16 mouse cellular contexts compared by ENCODE assay signal in the genomic region with DNA sequence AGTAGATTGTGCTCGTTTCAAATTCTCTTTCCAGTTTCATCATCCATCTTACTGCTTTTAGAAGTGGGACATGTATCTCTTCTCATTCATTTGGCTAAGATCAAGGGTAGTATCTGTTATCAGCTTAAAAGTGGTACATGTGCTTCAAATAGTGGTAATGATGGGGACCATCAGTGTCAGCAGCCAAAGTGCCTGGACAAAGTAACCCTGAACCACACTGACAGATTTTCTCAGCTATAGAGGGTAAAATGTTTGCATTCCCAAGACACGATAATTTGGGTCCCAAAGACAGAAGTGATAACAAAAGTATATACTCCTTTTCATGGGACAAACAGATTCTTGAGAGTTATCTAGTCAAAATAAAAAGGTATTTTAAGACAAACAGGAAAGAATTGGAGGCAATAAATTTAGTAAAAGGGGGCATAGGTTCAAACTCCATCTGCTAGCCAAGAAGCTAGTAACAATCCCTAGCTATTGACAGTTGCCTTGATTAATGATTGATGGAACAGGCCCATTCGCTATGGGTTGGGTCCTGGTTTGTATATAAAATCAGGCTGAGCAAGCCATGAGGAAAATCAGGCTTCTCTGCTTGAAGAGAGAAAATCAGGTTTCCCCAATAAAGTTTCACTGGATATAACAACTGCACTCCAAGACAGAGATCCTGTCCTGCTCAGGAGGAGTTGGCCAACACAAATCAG.
"Had no signal": no experiment of that assay in that cellular context is flagged by ENCODE, and none has a peak within 500 bp of the region (broad histone marks: within the 10 kb centered on the region; RNA-seq: fewer than 3 reads in every experiment).

No protein-coding gene starts in this region.

- ATAC-seq: lung, postnatal 0 days; midbrain, embryonic 13.5 days; midbrain, embryonic 15.5 days had no signal

- DNase-seq: lung, adult 2 months; lung, postnatal 14 days; lung, postnatal 36 days; right cerebral cortex, postnatal 14 days; thymus, adult 2 months; thymus, postnatal 36 days had no signal

- H3K9ac ChIP-seq: lung, embryonic 15.5 days; midbrain, embryonic 13.5 days; midbrain, embryonic 15.5 days; neural tube, embryonic 12.5 days; stomach, embryonic 15.5 days had no signal

- H3K36me3 ChIP-seq: lung, embryonic 15.5 days; midbrain, embryonic 13.5 days; midbrain, embryonic 15.5 days; neural tube, embryonic 12.5 days; stomach, embryonic 15.5 days had no signal

- H3K4me2 ChIP-seq: lung, embryonic 15.5 days; midbrain, embryonic 11.5 days; midbrain, embryonic 13.5 days; midbrain, embryonic 15.5 days; neural tube, embryonic 12.5 days; stomach, embryonic 15.5 days had no signal

- H3K27ac ChIP-seq: lung, embryonic 15.5 days; macrophage; midbrain, embryonic 13.5 days; midbrain, embryonic 15.5 days; neural tube, embryonic 12.5 days; stomach, embryonic 15.5 days; stomach, postnatal 0 days had no signal

- H3K27me3 ChIP-seq: lung, embryonic 15.5 days; megakaryocyte, embryonic 14.5 days; midbrain, embryonic 13.5 days; midbrain, embryonic 15.5 days; neural tube, embryonic 12.5 days; stomach, embryonic 15.5 days had no signal

- H3K4me3 ChIP-seq: lung, embryonic 15.5 days; megakaryocyte, embryonic 14.5 days; midbrain, embryonic 13.5 days; midbrain, embryonic 15.5 days; neural tube, embryonic 12.5 days; stomach, embryonic 15.5 days had no signal

- H3K4me1 ChIP-seq: lung, embryonic 15.5 days; megakaryocyte, embryonic 14.5 days; midbrain, embryonic 13.5 days; midbrain, embryonic 15.5 days; neural tube, embryonic 12.5 days; stomach, embryonic 15.5 days had no signal

- H3K9me3 ChIP-seq: lung, embryonic 15.5 days; megakaryocyte, embryonic 14.5 days; midbrain, embryonic 13.5 days; midbrain, embryonic 15.5 days; neural tube, embryonic 12.5 days; stomach, embryonic 15.5 days had no signal
